Mouse (Mus musculus) gastrocnemius, adult 2 months (tissue): Measurements from ENCODE around the gene Sufu. TPM values are rescaled to one million over a fixed set of nuclear protein-coding genes. Genes with fewer than 3 reads are reported as not detected.

Experiments used
- DNase-seq: peaks from one replicate; pipeline ENCODE4 v3.0.0; 2022
- H3K27ac ChIP-seq: fragments of 200-600 bp; 2 replicates; pipeline ENCODE4 v1.8.1; 2022; ENCODE audit warnings: mild to moderate bottlenecking
- H3K4me3 ChIP-seq: fragments of 200-600 bp; 2 replicates; pipeline ENCODE4 v1.8.1; 2022; ENCODE audit warnings: mild to moderate bottlenecking, moderate library complexity
- CTCF ChIP-seq: fragments of 200-600 bp; IDR thresholded peaks from 2 replicates; pipeline ENCODE4 v1.8.1; 2022; ENCODE audit warnings: antibody characterized with exemption, mild to moderate bottlenecking, moderate library complexity
- intact Hi-C: fragments of 180-260 bp; cut with DNase I; formaldehyde crosslinking; loops from one replicate; pipeline ENCODE4 v1.15.1; 2025
- total RNA-seq, 2 experiments: library from RNA; stranded (reverse); gene quantifications; 2 replicates each; pipeline ENCODE4 v1.2.3; 2021

Sufu gene
- total RNA-seq, 2 experiments from 2014 or later: 5.1 to 6.1 TPM

- peak overlapping the region; percentile 43 for H3K27ac ChIP-seq
- no peak for TF ChIP-seq CTCF
- intact Hi-C loops: loop anchor here (10.0 kb wide), 1 partner anchor 112 kb away; the partner anchor contains the start of gene Cuedc2
Measured at GRCm38 (mm10) chr19:46447110-46447509, 50.4 kb downstream of the Sufu start.

GRCm38 (mm10) chr19:46447911-46448310 is 51.2 kb downstream of the Sufu start:
- intact Hi-C loops: loop anchor here (10.0 kb wide), 1 partner anchor 113 kb away; the partner anchor contains the start of gene Cuedc2
- Histone ChIP-seq H3K4me3 (no peak overlapping the region), H3K27ac (peak overlapping the region; percentile 9; the same call in 1 of the 2 replicates)
- peak; percentile 52 for DNase-seq
- no peak for TF ChIP-seq CTCF

More at GRCm38 (mm10) chr19:46447110-46447509, 50.4 kb downstream of the Sufu start:
- no peak for DNase-seq
- H3K4me3 ChIP-seq: no peak overlapping the region

- intact Hi-C loops: loop anchor here (10.0 kb wide), 1 partner anchor 115 kb away; the partner anchor contains the start of gene Cuedc2
- DNase-seq: no peak
- no peak for TF ChIP-seq CTCF
- H3K27ac ChIP-seq: no peak overlapping the region
- no peak overlapping the region for H3K4me3 ChIP-seq
Measured at GRCm38 (mm10) chr19:46449261-46450005, 52.7 kb downstream of the Sufu start.

GRCm38 (mm10) chr19:46452052-46452827 is 55.5 kb downstream of the Sufu start:
- H3K27ac ChIP-seq: peak overlapping the region; percentile 82
- intact Hi-C loops: loop anchor here (2.0 kb wide), 1 partner anchor 55 kb away; the partner anchor contains the start of gene Sufu
- peak; percentile 74 for DNase-seq
- peak overlapping the region; percentile 36 for H3K4me3 ChIP-seq
- no peak; the same call in 1 of the 2 replicates for TF ChIP-seq CTCF

- Histone ChIP-seq H3K27ac (peak overlapping the region; percentile 82), H3K4me3 (no peak overlapping the region)
- intact Hi-C loops: loop anchor here (2.0 kb wide), 1 partner anchor 56 kb away; the partner anchor contains the start of gene Sufu
- no peak for TF ChIP-seq CTCF
- no peak for DNase-seq
Measured at GRCm38 (mm10) chr19:46452916-46453315, 56.2 kb downstream of the Sufu start.

GRCm38 (mm10) chr19:46454126-46454880 is 57.6 kb downstream of the Sufu start:
- DNase-seq: no peak
- no peak for TF ChIP-seq CTCF
- H3K4me3 ChIP-seq: peak overlapping the region; percentile 23; the same call in 1 of the 2 replicates
- intact Hi-C loops: no loop called here
- H3K27ac ChIP-seq: peak overlapping the region; percentile 82

- intact Hi-C loops: no loop called here
- Histone ChIP-seq H3K4me3 (peak overlapping the region; percentile 23; the same call in 1 of the 2 replicates), H3K27ac (peak overlapping the region; percentile 82)
- peak; percentile 40 for DNase-seq
- no peak for TF ChIP-seq CTCF
Measured at GRCm38 (mm10) chr19:46455032-46455431, 58.3 kb downstream of the Sufu start.

- no peak for DNase-seq
- no peak overlapping the region for H3K4me3 ChIP-seq
- peak overlapping the region; percentile 82 for H3K27ac ChIP-seq
- intact Hi-C loops: no loop called here
- no peak for TF ChIP-seq CTCF
Measured at GRCm38 (mm10) chr19:46455556-46455955, 58.9 kb downstream of the Sufu start.

- no peak for DNase-seq
- TF ChIP-seq CTCF: no peak
- intact Hi-C loops: no loop called here
- no peak overlapping the region for H3K4me3 ChIP-seq
- H3K27ac ChIP-seq: peak overlapping the region; percentile 82
Measured at GRCm38 (mm10) chr19:46456018-46456735, 59.5 kb downstream of the Sufu start.

- H3K4me3 ChIP-seq: no peak overlapping the region
- TF ChIP-seq CTCF: no peak
- H3K27ac ChIP-seq: peak overlapping the region; percentile 82
- intact Hi-C loops: no loop called here
- peak; percentile 60 for DNase-seq
Measured at GRCm38 (mm10) chr19:46457798-46458197, 61.1 kb downstream of the Sufu start.

- DNase-seq: no peak
- H3K4me3 ChIP-seq: no peak overlapping the region
- intact Hi-C loops: no loop called here
- peak overlapping the region; percentile 82 for H3K27ac ChIP-seq
- no peak for TF ChIP-seq CTCF
Measured at GRCm38 (mm10) chr19:46459256-46459655, 62.6 kb downstream of the Sufu start.
